Mouse (Mus musculus) urinary bladder, postnatal 36 days (tissue): ENCODE measurements around the gene Actn4.
A peak's percentile ranks its signal among the peaks of the same experiment; 100 is the strongest.

ENCODE experiments used
- DNase-seq, 2 experiments: peaks; one replicate each; pipeline ENCODE4 v3.0.0; 2022; ENCODE audit warnings: low spot score in 2 of 2, mixed read lengths in 1 of 2

Actn4 gene

DNA sequence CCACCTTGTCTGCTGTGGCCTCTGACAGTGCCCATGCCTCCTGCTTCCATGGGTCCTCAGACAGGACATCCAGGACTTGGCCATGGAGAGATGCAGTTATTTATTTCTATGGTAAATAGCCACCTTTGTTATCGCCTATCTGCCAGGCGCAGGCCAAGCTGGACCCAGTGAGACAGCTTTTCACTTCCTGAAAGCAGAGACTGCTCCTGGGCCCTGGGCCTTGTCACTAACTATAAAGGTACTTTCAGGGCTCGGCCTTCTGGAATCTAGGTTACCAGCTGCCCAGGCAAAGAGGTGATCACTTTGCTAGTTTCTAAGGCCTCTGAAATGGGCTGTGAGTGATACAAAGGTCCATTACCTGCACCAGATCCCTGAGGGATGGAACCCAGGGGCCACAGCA, 37.3 kb downstream of the Actn4 start:
- no peak for DNase-seq

GRCm38 (mm10) chr7:28923865-28924291, 38.3 kb downstream of the Actn4 start:
- DNase-seq: no peak

DNA sequence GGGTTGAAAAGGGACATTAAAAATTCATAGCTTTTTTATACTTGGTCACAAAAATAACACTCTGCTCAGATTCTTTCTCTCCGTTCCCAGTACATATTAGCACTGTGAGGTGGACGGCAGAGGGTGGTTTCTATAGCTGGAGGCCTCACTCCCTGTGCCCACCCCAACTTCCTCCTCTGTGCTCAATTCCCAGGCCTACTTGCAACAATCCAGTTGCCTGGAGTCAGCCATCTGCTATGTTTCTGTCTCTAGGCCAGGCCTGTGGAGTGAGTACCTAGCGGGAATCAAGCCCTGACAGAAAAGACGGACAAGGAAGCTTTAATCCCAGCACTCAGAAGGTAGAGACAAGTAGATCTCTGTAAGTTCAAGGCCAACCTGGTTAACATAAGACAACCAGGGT, 39.5 kb downstream of the Actn4 start:
- no peak for DNase-seq

DNA sequence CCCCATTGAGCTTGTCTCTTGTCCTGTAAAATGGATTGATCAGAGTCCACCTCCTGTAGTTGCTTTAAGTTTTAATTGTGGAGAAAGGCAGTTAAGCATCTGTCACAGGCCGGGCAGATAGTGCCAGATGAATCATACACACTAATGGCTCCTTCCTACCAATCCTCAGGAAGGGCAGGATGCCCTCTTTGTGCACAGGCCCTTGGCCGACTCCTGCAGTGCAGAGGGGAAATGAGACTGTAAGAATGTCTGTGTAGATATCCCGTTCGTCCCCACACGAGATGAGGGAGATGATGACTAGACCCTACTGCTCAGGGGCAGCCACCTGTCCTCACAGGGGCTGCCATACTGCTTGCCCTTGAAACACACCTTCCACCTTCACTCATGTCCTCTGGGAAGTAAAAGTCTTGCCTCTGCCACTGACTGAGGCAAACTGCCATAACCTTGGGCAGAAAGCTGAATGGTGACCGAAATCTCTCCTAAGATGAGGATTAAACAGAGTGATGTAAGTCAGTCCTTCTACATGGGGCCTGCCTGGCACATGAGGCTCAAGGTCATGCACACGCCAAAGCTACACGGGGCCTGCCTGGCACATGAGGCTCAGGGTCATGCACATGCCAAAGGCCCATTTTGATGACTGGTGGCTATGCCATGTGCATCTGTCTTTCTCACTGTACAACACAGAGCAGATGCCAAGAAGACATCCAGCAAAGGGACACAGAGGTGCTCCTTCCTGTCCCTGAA, 40.2 kb downstream of the Actn4 start:
- DNase-seq: no peak

DNA sequence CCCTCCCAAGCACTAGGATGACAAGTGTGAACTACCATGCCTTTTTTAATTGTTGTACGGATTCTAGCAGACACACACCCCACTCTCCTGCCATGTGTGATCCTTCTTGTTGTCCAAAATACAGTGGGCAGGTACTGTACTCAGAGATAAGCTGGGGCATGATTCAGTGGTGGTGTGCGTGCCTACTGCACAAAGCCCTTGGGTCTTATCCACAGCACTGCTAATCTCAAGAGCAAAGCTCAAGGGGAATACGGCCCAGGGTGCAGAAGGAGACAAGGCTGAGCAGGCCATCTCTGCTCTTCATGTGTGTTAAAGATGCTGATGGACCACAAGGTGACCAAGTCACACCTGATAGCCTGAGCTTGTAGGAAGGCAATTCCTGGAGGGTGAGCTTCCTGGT, 41.0 kb downstream of the Actn4 start:
- DNase-seq: no peak

- DNase-seq: peak; percentile 86 to 92
Observed at GRCm38 (mm10) chr7:28919815-28920214, 42.3 kb downstream of the Actn4 start.

GRCm38 (mm10) chr7:28918540-28918939, 43.6 kb downstream of the Actn4 start:
- no peak for DNase-seq

- DNase-seq: peak in 1 of 2 experiments; percentile 56
Observed at GRCm38 (mm10) chr7:28917503-28918426, 44.4 kb downstream of the Actn4 start.

DNA sequence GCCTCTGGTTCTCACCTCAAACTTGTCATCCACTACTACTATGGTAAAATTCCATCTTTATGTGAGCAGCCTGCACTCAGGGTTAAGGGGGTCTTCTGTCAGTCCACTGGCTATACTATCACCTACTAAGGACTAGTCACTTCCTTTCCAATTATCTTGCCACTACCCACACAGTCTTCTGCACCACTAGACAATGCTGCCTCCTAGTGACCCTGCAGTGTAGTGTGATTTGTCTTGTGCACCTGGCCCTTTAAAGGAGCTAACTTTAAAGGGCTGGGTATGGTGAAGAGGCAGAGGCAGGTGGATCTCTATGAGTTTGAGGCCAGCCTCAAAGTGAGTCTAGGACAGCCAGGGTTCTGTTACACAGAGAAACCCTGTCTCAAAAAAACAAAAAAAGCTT, 45.6 kb downstream of the Actn4 start:
- DNase-seq: no peak

GRCm38 (mm10) chr7:28913171-28913570, 49.0 kb downstream of the Actn4 start:
- no peak for DNase-seq

DNA sequence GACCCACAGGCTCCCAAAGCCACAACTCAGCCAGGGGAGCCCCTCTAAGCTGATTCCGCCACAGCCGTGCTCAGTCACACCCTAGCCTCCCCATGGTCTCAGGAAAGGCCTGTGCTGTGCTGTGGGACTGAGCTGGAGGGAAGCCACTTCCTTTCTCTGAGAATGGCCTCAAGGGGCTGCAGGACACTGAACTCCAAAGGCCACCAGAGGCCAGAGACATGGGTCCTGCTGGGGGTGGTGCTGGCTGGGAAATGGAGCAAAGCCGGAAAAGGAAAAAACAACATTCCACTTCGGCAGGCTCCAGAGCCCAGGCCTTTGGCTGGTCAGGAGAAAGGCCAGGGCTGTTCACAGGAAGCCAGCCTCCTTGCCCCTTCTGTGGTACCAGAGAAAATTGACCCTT, 50.5 kb downstream of the Actn4 start:
- DNase-seq: peak in 1 of 2 experiments; percentile 40

DNA sequence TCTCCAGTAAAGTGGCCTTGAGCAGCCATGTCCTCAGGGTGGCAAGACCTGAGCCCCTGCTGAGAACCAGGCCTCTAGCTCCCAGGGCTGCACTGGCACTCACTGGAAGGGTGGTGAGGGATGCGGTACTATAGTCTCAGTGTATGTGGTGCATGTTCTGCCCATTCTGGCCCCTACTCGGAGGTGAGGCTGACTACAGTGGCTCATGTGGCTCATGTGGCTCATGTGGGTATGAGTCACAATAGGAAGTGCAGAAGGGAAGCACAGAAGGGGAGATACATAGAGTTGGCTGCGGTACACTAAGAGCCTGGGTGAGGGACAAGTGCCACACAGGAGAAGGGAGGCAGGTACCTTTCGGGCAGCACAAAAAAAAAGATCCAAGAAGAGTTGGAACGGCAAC, 54.9 kb downstream of the Actn4 start:
- DNase-seq: no peak

DNA sequence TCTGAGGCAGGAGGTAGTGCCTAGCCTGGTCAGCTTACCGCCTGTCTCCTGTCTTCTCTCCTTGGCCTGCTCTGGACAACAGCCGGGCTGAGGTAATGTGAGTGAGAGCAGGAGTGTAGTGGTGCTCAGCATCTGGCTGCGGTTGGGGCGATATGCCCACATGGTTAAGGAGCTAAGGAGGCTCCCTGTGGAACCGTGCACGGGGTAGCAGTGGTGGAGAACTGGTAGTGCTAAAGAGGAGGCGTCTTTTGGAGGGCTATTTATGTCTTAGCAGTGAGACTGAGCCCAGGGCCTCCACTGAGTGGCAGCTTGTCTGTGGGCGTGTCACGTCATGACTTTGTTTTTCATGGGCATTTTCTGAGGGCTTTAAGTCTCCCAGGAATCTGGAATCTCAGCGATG, 58.4 kb downstream of the Actn4 start:
- DNase-seq: no peak

- no peak for DNase-seq
Observed at GRCm38 (mm10) chr7:28902809-28903208, 59.3 kb downstream of the Actn4 start.

GRCm38 (mm10) chr7:28902180-28902579, 60.0 kb downstream of the Actn4 start:
- DNase-seq: no peak

DNA sequence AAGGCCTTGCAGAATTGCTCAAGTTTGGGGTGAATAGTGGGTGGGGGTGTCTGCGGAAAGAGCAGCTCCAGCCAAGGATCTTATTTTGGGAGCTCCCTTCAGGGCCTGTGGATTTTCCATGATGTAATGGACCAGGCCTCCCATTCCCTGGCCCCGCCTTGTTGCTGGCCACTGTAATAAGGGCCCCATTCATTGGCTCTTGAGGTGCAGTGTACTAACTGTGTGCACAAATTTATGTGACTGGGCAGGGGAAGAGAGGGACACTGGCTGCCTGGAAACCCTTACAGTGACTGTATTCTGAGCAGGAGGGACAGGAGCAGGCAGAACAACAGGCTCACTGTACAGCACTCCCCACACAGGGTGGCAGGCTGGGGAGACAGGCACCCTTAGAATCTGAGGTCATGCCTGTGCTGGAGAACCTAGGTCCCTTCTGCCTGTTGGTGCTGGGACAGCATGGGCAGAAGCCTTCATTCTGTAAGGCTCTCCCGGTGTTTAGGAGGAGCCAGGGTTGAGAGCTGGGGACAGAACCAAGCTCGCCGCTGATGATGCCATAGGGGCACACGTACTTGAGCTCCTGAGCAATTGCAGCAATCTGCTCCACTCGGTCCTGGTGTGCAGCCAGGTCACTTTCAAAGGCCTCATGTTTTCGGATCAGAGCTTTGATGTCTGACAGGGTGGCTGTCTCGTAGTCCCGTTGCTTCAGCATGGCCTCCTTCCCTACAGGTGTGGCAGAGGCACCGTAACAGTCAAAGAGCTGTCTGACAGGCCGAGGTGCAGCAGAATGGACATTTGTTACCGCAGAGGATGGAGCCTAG, 60.6 kb downstream of the Actn4 start:
- DNase-seq: no peak

DNA sequence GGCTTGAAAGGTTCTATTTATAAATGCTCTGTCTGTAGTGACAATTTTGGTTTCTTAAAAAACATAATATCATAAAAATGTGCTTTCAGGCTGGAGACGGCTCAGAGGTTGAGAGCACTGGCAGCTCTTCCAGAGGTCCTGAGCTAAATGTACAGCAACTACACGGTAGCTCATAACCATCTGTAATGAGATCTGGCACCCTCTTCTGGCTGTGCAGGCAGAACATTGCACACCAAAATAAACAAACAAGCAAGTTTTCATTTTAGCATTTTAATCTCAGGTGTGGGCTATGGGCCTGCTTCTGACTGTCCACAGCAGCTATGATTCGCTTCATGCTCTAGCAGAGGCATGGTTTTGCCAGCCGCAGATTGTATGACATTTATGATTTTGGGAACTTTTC, 62.2 kb downstream of the Actn4 start:
- no peak for DNase-seq

GRCm38 (mm10) chr7:28897661-28898060, 64.5 kb downstream of the Actn4 start:
- no peak for DNase-seq

GRCm38 (mm10) chr7:28894942-28895341, 67.2 kb downstream of the Actn4 start:
- no peak for DNase-seq

DNA sequence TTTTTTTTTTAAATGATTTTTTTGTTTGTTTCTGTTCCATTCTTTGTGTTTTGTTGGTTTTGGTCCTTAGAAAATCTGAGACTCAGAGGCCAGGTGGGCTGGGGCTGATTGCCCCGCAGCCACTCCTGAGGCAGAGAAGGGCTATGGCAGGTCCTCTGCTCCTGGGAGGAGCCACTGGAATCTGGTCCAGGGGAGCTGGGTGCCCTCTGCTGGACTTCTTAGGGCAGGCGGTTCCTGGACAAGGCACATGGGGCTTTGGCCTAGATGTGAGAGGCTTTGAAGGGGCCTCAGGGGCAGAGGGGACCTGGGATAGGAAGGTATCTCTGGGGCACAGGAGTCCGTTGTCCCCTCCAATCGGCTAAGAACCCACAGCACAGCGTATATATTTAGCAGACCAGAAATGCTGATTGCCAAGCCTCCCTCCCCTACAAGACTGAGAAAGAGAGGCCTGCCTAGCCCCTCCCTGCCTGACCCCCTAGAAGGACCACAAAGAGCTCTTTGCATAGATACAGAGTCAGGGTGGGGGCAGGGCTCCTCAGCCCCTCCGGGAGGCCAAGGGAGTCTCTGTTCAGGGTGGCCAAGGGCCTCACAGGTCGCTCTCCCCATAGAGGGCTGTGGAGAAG, 68.4 kb downstream of the Actn4 start:
- peak in 1 of 2 experiments; percentile 47 for DNase-seq

GRCm38 (mm10) chr7:28892601-28893000, 69.5 kb downstream of the Actn4 start:
- no peak for DNase-seq
